Mouse (Mus musculus): Measurements from ENCODE around the gene Tnr.

Gene Tnr

GRCm38 (mm10) chr1:159629822-159630589 lies 106.4 kb downstream of the Tnr start:
- no peak for DNase-seq (ENCODE audit: extremely low spot score)

GRCm38 (mm10) chr1:159632558-159632957 lies 109.0 kb downstream of the Tnr start:
- DNase-seq (ENCODE audit: extremely low spot score): no peak

GRCm38 (mm10) chr1:159639408-159639807 lies 115.8 kb downstream of the Tnr start:
- no peak for DNase-seq (ENCODE audit: extremely low spot score)

GRCm38 (mm10) chr1:159645719-159646118 lies 122.2 kb downstream of the Tnr start:
- no peak for DNase-seq (ENCODE audit: extremely low spot score)

GRCm38 (mm10) chr1:159650486-159650885 lies 126.9 kb downstream of the Tnr start:
- no peak for DNase-seq (ENCODE audit: extremely low spot score)

GRCm38 (mm10) chr1:159655241-159655640 lies 131.7 kb downstream of the Tnr start:
- DNase-seq (ENCODE audit: extremely low spot score): no peak

- DNase-seq (ENCODE audit: extremely low spot score): no peak
These were observed 134.4 kb downstream of the Tnr start for GRCm38 (mm10) chr1:159657856-159658542.

- no peak for DNase-seq (ENCODE audit: extremely low spot score)
These were observed 137.3 kb downstream of the Tnr start for GRCm38 (mm10) chr1:159660620-159661501.

GRCm38 (mm10) chr1:159664496-159664895 lies 140.9 kb downstream of the Tnr start:
- DNase-seq (ENCODE audit: extremely low spot score): no peak

- DNase-seq (ENCODE audit: extremely low spot score): no peak
These were observed 141.4 kb downstream of the Tnr start for GRCm38 (mm10) chr1:159664945-159665344.

GRCm38 (mm10) chr1:159670629-159671150 lies 147.1 kb downstream of the Tnr start:
- DNase-seq (ENCODE audit: extremely low spot score): no peak

GRCm38 (mm10) chr1:159671181-159671580 lies 147.6 kb downstream of the Tnr start:
- no peak for DNase-seq (ENCODE audit: extremely low spot score)

- DNase-seq (ENCODE audit: extremely low spot score): no peak
These were observed 150.7 kb downstream of the Tnr start for GRCm38 (mm10) chr1:159674240-159674639.

GRCm38 (mm10) chr1:159675472-159675871 lies 151.9 kb downstream of the Tnr start:
- no peak for DNase-seq (ENCODE audit: extremely low spot score)

GRCm38 (mm10) chr1:159678221-159678935 lies 154.8 kb downstream of the Tnr start:
- no peak for DNase-seq (ENCODE audit: extremely low spot score)

GRCm38 (mm10) chr1:159681252-159681651 lies 157.7 kb downstream of the Tnr start:
- no peak for DNase-seq (ENCODE audit: extremely low spot score)

GRCm38 (mm10) chr1:159686476-159687231 lies 163.1 kb downstream of the Tnr start:
- no peak for DNase-seq (ENCODE audit: extremely low spot score)

GRCm38 (mm10) chr1:159696717-159697116 lies 173.1 kb downstream of the Tnr start:
- DNase-seq (ENCODE audit: extremely low spot score): no peak

GRCm38 (mm10) chr1:159702038-159702437 lies 178.5 kb downstream of the Tnr start:
- peak; percentile 57 for DNase-seq (ENCODE audit: extremely low spot score)

GRCm38 (mm10) chr1:159704925-159705324 lies 181.4 kb downstream of the Tnr start:
- DNase-seq (ENCODE audit: extremely low spot score): no peak

GRCm38 (mm10) chr1:159716301-159716700 lies 192.7 kb downstream of the Tnr start:
- no peak for DNase-seq (ENCODE audit: extremely low spot score)
